Mouse (Mus musculus): Measurements from ENCODE around the gene Gli3.

Gli3 gene

DNA sequence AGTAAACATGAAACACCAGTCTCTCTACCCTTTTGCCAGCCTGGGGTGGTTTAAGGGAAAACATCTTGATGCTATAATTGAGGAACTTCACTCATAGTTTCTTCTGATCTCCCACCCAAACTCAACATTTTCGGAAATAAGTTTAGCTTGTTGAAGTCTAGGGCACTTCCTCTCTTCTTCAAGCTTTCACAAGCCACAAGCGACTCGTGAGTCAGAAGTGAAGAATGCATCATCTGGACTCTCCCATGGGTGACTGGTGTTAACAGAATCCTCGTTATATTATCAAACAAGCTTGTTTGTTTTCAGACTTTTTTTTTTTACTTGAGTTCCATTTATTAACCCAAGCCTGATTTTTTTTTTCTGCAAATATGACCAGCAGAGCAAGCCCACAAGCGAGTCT lies 197.5 kb downstream of the Gli3 start:
- DNase-seq (ENCODE audit: low read depth, low spot score): no peak

- no peak for DNase-seq (ENCODE audit: low read depth, low spot score)
These were observed 199.3 kb downstream of the Gli3 start for GRCm38 (mm10) chr13:15662375-15662774.

GRCm38 (mm10) chr13:15664580-15665201 lies 201.7 kb downstream of the Gli3 start:
- no peak for DNase-seq (ENCODE audit: low read depth, low spot score)

- no peak for DNase-seq (ENCODE audit: low read depth, low spot score)
These were observed 202.5 kb downstream of the Gli3 start for GRCm38 (mm10) chr13:15665514-15665913.

- no peak for DNase-seq (ENCODE audit: low read depth, low spot score)
These were observed 207.3 kb downstream of the Gli3 start for GRCm38 (mm10) chr13:15670144-15670961.

DNA sequence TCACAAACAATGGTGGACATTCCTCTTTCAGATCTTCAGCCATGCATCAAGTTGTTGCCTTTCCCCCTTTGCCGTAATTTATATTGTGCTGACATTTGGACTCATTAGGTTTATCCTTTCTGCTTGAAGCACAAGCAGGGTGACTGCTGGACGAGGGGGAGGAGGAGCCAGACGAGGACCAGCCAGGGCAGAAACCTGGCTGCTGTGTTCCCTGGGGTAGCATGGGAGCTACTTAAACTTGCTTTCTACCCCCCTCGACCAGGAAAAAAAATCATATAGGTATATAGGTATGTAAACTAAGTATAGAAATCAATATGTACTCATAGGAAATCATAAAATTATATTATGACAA lies 207.9 kb downstream of the Gli3 start:
- DNase-seq (ENCODE audit: low read depth, low spot score): no peak

GRCm38 (mm10) chr13:15675480-15675879 lies 212.4 kb downstream of the Gli3 start:
- no peak for DNase-seq (ENCODE audit: low read depth, low spot score)

- DNase-seq (ENCODE audit: low read depth, low spot score): no peak
These were observed 214.2 kb downstream of the Gli3 start for GRCm38 (mm10) chr13:15677106-15677760.

- DNase-seq (ENCODE audit: low read depth, low spot score): no peak
These were observed 218.5 kb downstream of the Gli3 start for GRCm38 (mm10) chr13:15681530-15681929.

- DNase-seq (ENCODE audit: low read depth, low spot score): no peak
These were observed 220.0 kb downstream of the Gli3 start for GRCm38 (mm10) chr13:15683006-15683405.

GRCm38 (mm10) chr13:15688074-15688825 lies 225.2 kb downstream of the Gli3 start:
- DNase-seq (ENCODE audit: low read depth, low spot score): no peak

DNA sequence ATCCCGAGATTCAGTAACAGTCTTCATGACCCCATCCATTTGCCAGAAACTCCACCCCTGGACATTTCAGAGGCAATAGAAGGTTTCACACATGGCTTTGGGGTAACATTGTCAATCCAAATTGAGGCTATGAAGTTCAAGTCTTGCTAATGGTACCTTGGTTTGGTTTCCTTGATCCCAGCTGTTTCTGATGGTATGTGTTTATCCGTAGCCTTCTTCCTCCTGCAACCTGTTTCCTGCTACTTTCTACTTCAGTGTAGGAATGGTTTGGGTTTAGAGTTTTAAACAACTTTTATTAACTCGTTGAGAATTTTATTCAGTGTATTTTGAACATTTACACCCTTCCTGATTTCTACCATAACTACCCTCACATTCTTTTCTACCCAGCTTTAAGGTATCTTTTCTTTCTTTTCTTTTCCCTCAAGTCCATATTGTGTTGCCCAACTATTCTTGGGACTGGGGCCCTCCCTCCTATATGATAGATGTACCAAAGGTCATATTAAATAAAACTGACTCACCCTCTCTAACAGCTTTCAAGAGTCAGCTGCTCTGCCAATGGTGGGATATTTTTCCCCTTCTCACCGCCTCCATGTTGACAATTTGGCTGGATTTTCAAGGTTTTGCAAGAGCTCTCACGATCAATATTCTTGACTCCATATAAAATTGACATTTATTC lies 225.9 kb downstream of the Gli3 start:
- DNase-seq (ENCODE audit: low read depth, low spot score): no peak

DNA sequence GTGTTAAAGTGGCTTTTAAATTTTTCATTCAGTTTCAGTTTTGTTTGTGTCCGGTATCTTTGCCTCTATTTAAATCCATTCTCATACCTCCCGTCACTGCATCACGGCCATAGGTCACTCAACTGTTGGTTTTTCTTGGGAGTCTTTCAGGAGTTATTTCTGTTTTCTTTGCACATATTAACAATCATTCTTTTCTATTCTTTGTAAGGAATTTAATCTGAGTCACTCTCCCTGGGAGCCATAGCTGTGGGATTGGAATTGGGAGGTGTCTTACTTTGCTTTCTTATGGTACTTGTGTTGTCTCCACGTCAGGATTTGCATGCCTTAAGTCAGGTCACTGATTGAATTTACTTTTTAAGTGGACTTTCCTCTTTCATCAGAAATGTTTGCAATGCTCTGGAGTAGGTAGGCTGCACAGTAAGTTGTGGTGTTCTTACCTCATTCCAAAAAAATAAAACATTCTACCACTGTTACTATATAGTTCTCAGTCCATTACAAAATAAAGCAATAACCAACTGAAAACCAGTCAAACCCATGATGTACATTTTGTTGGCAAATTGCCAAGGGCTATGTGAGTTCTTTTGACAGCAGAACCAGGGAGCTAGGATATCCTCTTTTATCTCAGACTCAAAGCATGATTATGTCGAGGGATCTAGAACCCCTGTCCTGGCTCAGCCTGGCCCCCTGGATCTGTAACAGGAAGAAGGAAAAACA lies 228.9 kb downstream of the Gli3 start:
- DNase-seq (ENCODE audit: low read depth, low spot score): no peak

- DNase-seq (ENCODE audit: low read depth, low spot score): no peak
These were observed 229.4 kb downstream of the Gli3 start for GRCm38 (mm10) chr13:15692465-15692809.

GRCm38 (mm10) chr13:15698284-15698683 lies 235.2 kb downstream of the Gli3 start:
- DNase-seq (ENCODE audit: low read depth, low spot score): no peak

GRCm38 (mm10) chr13:15699116-15699515 lies 236.1 kb downstream of the Gli3 start:
- DNase-seq (ENCODE audit: low read depth, low spot score): no peak

DNA sequence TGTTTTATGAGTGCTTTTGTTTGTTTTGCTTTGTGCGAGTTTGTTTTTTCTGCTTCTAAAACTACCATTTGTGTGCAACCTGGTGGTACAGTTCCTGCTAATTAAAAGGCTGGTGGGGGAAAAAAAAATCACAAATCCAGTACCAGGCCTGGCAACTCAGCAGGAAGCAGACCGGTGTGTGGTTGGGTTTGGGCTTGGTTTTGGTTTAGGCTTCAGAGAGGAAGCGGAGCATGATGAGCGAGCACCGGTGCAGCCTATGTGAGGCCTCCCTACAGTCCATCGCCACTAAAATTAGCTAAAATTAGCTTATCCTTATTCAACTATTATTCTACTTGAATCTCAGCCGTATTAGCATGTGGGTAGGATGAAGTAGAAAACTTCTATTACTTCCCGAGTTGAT lies 241.6 kb downstream of the Gli3 start:
- no peak for DNase-seq (ENCODE audit: low read depth, low spot score)

GRCm38 (mm10) chr13:15707481-15707881 lies 244.4 kb downstream of the Gli3 start:
- no peak for DNase-seq (ENCODE audit: low read depth, low spot score)

GRCm38 (mm10) chr13:15713486-15713885 lies 250.5 kb downstream of the Gli3 start:
- no peak for DNase-seq (ENCODE audit: low read depth, low spot score)

DNA sequence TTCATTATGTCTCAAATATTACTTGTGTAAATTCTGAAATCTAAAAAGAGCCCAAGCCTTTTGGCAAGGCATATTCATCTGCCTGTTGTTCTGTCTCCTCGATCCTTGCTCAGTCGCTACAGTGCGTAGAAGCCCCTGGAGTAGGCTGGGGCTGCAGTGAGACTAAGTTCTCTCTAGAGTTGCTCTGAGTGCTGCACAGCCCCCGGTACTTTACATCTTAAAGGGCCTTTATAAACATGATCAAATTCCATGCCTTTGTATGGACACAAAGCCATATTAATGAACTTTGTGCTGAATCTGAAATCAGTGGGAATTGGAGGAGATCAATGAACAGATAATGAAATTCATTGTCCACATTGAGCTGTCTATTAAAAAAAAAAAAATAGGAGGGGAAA lies 251.3 kb downstream of the Gli3 start:
- DNase-seq (ENCODE audit: low read depth, low spot score): no peak

Measured in retina, postnatal 7 days (tissue).